Mouse (Mus musculus): Measurements from ENCODE around the gene Apoc1. TPM values are rescaled to one million over a fixed set of nuclear protein-coding genes. Genes with fewer than 3 reads are reported as not detected.

The Apoc1 gene
- total RNA-seq, 2 experiments from 2014 or later: 6.1 to 6.8 TPM

- no peak for DNase-seq (ENCODE audit: low spot score in 2 of 2)
Observed at GRCm38 (mm10) chr7:19710650-19711049, 18.2 kb upstream of the Apoc1 start.

- DNase-seq (ENCODE audit: low spot score in 2 of 2): no peak
Observed at GRCm38 (mm10) chr7:19705271-19705670, 12.8 kb upstream of the Apoc1 start.

GRCm38 (mm10) chr7:19704475-19704874, 12.0 kb upstream of the Apoc1 start:
- DNase-seq (ENCODE audit: low spot score in 2 of 2): no peak

- no peak for DNase-seq (ENCODE audit: low spot score in 2 of 2)
Observed at GRCm38 (mm10) chr7:19702859-19703555, 10.5 kb upstream of the Apoc1 start.

GRCm38 (mm10) chr7:19701069-19701761, 8.8 kb upstream of the Apoc1 start:
- DNase-seq (ENCODE audit: low spot score in 2 of 2): peak; percentile 67 to 73

GRCm38 (mm10) chr7:19700299-19701068, 8.0 kb upstream of the Apoc1 start:
- DNase-seq (ENCODE audit: low spot score in 2 of 2): no peak

GRCm38 (mm10) chr7:19699827-19700148, 7.3 kb upstream of the Apoc1 start:
- no peak for DNase-seq (ENCODE audit: low spot score in 2 of 2)

- peak; percentile 65 to 81 for DNase-seq (ENCODE audit: low spot score in 2 of 2)
Observed at GRCm38 (mm10) chr7:19698907-19699826, 6.7 kb upstream of the Apoc1 start, which contains the start of gene Apoe. Gene Apoe, minus strand, starts transcription at chr7:19699188.

GRCm38 (mm10) chr7:19697949-19698906, 5.8 kb upstream of the Apoc1 start:
- no peak for DNase-seq (ENCODE audit: low spot score in 2 of 2)

GRCm38 (mm10) chr7:19696336-19696873, 3.9 kb upstream of the Apoc1 start:
- no peak for DNase-seq (ENCODE audit: low spot score in 2 of 2)

GRCm38 (mm10) chr7:19695881-19696280, 3.4 kb upstream of the Apoc1 start:
- no peak for DNase-seq (ENCODE audit: low spot score in 2 of 2)

GRCm38 (mm10) chr7:19695213-19695594, 2.7 kb upstream of the Apoc1 start:
- DNase-seq (ENCODE audit: low spot score in 2 of 2): no peak

GRCm38 (mm10) chr7:19694336-19695212, 2.1 kb upstream of the Apoc1 start:
- DNase-seq (ENCODE audit: low spot score in 2 of 2): no peak

- peak in 1 of 2 experiments; percentile 81 for DNase-seq (ENCODE audit: low spot score in 2 of 2)
Observed at GRCm38 (mm10) chr7:19693421-19693820, 961 bp upstream of the Apoc1 start.

GRCm38 (mm10) chr7:19691434-19691833, 1.0 kb downstream of the Apoc1 start:
- no peak for DNase-seq (ENCODE audit: low spot score in 2 of 2)

- no peak for DNase-seq (ENCODE audit: low spot score in 2 of 2)
Observed at GRCm38 (mm10) chr7:19690845-19691244, 1.6 kb downstream of the Apoc1 start.

GRCm38 (mm10) chr7:19688611-19689010, 3.8 kb downstream of the Apoc1 start:
- DNase-seq (ENCODE audit: low spot score in 2 of 2): no peak

GRCm38 (mm10) chr7:19688101-19688500, 4.4 kb downstream of the Apoc1 start:
- DNase-seq (ENCODE audit: low spot score in 2 of 2): no peak

All from layer of hippocampus, postnatal 14 days (tissue).